Mouse (Mus musculus): ENCODE data around the gene Npb. TPM values are rescaled to one million over a fixed set of nuclear protein-coding genes. Genes with fewer than 3 reads are reported as not detected.

The Npb gene
- total RNA-seq, 2 experiments from 2014 or later, result 1.4 TPM; not detected in 1

DNA sequence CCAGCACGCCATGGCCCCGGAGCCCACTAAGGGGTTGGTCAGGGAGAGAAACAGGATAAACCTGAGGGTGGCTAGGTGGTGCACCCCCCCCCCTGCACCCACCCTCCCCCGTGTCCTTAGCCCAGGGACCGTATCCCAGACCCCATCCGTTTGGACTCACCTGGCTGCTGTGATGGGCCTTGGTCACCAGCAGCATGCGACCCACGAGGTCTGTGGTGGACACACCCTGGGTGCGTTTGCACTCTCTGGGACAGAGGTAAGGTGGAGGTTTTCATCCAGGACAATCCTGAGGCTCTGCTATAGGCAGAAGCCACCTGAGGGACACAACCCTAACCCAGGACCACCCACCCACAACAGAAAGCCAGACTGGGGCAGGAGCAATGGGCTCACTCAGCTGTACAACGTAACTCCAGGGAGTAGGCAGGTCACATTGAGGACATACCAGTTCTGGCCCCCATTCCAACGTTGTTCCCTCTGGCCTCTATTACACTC lies 5.2 kb downstream of the Npb start:
- intact Hi-C loops (cut with DNase I), result loop anchor here (10.0 kb wide), 1 partner anchor 171 kb away; the partner anchor contains the start of genes Gps1 and Rfng

GRCm38 (mm10) chr11:120613976-120614375 lies 5.7 kb downstream of the Npb start:
- no peak for DNase-seq
- intact Hi-C loops (cut with DNase I), result loop anchor here (10.0 kb wide), 1 partner anchor 171 kb away; the partner anchor contains the start of genes Gps1 and Rfng

More for the DNA sequence above, 5.2 kb downstream of the Npb start:
- DNase-seq, result no peak

- intact Hi-C loops (cut with DNase I), result loop anchor here (10.0 kb wide), 1 partner anchor 170 kb away; the partner anchor contains the start of genes Gps1 and Rfng
These were observed 6.9 kb downstream of the Npb start for GRCm38 (mm10) chr11:120615167-120615566.

GRCm38 (mm10) chr11:120615606-120616203 lies 7.4 kb downstream of the Npb start:
- DNase-seq, result no peak
- intact Hi-C loops (cut with DNase I), result loop anchor here (10.0 kb wide), 1 partner anchor 169 kb away; the partner anchor contains the start of genes Gps1 and Rfng

More at GRCm38 (mm10) chr11:120615167-120615566, 6.9 kb downstream of the Npb start:
- no peak for DNase-seq

DNA sequence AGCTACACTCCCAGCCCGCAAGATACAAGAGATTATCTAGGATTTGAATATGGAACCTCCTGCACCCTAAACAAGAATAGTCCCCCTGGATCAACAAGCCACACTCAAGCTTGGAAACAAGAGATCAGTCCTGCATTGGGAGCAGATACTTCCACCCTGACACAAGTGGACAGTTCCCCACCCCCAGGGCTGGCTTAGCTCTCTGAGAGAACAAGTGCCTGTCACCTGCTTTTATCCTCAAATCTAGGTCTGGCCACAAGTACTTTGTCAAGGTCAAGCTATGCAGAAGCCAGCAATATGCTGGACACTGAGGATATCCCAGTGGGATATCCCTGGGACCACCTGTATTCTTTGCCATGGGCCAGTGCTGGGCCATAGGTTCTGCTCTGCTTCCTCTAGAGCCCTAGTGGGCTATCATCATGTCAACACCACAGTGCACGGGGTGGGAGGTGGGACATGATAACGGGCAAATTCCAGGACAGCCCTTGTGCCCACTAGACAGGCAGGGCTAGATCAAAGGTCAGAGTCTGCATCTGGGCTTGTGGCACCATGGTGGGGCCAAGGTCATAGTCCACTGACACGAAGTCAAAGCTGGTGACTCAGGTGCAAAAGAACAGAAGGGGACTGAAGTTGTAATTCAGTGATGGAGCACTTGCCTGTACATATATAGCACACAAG lies 8.5 kb downstream of the Npb start:
- intact Hi-C loops (cut with DNase I), result loop anchor here (10.0 kb wide), 1 partner anchor 168 kb away; the partner anchor contains the start of genes Gps1 and Rfng
- DNase-seq, result no peak

DNA sequence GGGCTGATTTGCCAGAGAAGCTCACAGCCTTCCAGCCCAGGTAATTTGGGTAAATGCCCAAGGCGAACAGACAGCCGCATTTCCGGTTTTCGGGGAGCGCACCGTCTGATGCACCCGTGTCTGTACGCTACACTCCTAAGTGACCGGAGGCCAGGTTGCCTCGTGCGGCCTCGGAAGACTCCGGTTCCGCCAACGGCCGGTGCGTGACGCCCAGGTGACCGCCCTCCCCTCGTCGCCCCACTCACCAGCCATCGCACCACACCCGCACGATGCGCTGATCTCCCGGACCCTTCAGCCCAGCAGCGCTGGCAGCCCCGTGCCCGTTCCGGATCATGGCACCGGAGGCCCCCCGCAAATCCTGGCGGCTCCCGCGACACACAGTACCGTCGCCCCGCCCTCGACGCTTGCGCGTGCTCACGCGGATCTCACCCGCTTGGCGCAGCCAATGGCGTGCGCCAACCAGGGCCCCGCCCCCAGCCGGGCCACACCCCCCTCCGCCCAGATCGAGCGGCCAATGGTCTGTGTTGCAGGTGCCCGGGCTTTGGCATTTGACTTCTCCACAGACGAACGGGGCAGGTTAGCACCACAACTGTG lies 9.3 kb downstream of the Npb start, which contains the start of gene Pcyt2:
Pcyt2 (minus strand) TSS at position 418 of the 594 bp plus-strand sequence.
- DNase-seq, result peak; percentile 94
- intact Hi-C loops (cut with DNase I), result loop anchor here (10.0 kb wide), 1 partner anchor 167 kb away; the partner anchor contains the start of genes Gps1 and Rfng

- DNase-seq, result no peak
- intact Hi-C loops (cut with DNase I), result loop anchor here (10.0 kb wide), 1 partner anchor 166 kb away; the partner anchor contains the start of genes Gps1 and Rfng
These were observed 10.6 kb downstream of the Npb start for GRCm38 (mm10) chr11:120618619-120619535.

- intact Hi-C loops (cut with DNase I), result loop anchor here (10.0 kb wide), 1 partner anchor 95 kb away; the partner anchor contains the start of genes Cenpx and Lrrc45
- no peak for DNase-seq
These were observed 11.9 kb downstream of the Npb start for GRCm38 (mm10) chr11:120620195-120620594.

- intact Hi-C loops (cut with DNase I), result loop anchor here (10.0 kb wide), 1 partner anchor 92 kb away; the partner anchor contains the start of genes Cenpx and Lrrc45
These were observed 14.5 kb downstream of the Npb start for GRCm38 (mm10) chr11:120622805-120623204.

GRCm38 (mm10) chr11:120623961-120624679 lies 15.8 kb downstream of the Npb start:
- intact Hi-C loops (cut with DNase I), result loop anchor here (10.0 kb wide), 1 partner anchor 91 kb away; the partner anchor contains the start of genes Cenpx and Lrrc45
- DNase-seq, result peak; percentile 69

More at GRCm38 (mm10) chr11:120622805-120623204, 14.5 kb downstream of the Npb start:
- no peak for DNase-seq

DNA sequence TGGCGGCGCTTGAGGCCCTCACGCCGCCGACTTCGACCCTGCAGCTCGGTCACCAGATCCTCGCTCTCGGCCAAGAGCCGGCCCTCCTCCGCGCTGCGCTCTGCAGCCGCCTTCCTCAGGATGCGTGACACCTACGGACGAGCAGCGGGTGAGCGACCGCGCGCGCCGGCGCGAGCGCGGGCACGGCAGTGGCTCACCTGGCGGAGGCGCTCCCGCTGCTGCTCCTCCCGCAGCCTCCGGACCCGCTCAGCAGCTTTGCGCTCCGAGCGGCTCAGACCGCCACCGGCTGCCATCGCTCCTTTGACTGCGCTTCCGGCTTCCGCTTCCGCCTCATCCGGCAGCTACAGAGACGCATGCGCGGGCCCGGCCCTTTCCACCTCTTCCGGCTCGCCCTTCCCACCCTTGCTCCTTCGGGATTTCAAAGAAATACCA lies 16.4 kb downstream of the Npb start:
- DNase-seq, result peak; percentile 87
- intact Hi-C loops (cut with DNase I), result loop anchor here (10.0 kb wide), 1 partner anchor 90 kb away; the partner anchor contains the start of genes Cenpx and Lrrc45

GRCm38 (mm10) chr11:120625152-120625775 lies 17.0 kb downstream of the Npb start, which contains the start of gene Sirt7:
Gene Sirt7 (minus strand): TSS chr11:120625240.
- no peak for DNase-seq
- intact Hi-C loops (cut with DNase I), result loop anchor here (10.0 kb wide), 1 partner anchor 90 kb away; the partner anchor contains the start of genes Cenpx and Lrrc45

GRCm38 (mm10) chr11:120626785-120627467 lies 18.6 kb downstream of the Npb start:
- intact Hi-C loops (cut with DNase I), result loop anchor here (10.0 kb wide), 1 partner anchor 88 kb away; the partner anchor contains the start of genes Cenpx and Lrrc45
- DNase-seq, result no peak

GRCm38 (mm10) chr11:120627468-120628300 lies 19.4 kb downstream of the Npb start:
- intact Hi-C loops (cut with DNase I), result loop anchor here (10.0 kb wide), 1 partner anchor 87 kb away; the partner anchor contains the start of genes Cenpx and Lrrc45
- no peak for DNase-seq

- no peak for DNase-seq
- intact Hi-C loops (cut with DNase I), result loop anchor here (10.0 kb wide), 1 partner anchor 86 kb away; the partner anchor contains the start of genes Cenpx and Lrrc45
These were observed 20.5 kb downstream of the Npb start for GRCm38 (mm10) chr11:120628601-120629340.

Data from left cerebral cortex, postnatal 4 days (tissue).